Mouse (Mus musculus): ENCODE data around the gene Rngtt. TPM values are rescaled to one million over a fixed set of nuclear protein-coding genes. Genes with fewer than 3 reads are reported as not detected.
A peak's percentile ranks its signal among the peaks of the same experiment; 100 is the strongest.
"Not testable (repeated sequence)": the region's sequence is repeated elsewhere in the genome, so short reads cannot be mapped to it uniquely, and the experiment has no call there.

The Rngtt gene
- polyA plus RNA-seq, 1 experiment from 2014 or later: 21.2 TPM

DNA sequence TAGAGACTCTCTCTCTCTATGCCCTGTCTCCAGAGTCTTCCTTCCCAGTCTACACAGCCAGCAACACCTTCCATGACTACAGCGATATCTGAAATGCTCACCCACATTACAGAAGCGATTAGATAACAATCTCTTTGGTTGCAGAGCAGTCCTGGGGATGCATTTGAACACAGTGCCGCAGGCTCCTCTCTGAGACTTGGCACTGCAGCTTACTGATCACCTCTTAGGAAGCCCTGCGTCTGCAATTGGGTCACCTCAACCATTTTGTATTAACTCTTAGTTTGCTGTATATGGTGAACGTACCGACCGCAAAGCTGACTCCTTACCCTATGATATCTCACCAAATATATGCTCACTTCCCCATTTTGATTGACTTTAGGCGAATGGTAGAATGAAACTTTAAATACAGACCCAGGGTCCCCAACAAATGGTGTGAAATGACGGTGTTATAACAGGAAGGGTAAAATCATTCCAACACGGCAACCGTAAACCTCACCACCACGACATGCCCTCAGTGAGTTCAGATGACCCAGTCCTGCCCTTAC lies 20.9 kb upstream of the Rngtt start:
- Histone ChIP-seq H3K4me1 (no peaks in the 10 kb centered on the region), H3K36me3 (replicated peaks) (no peaks in the 10 kb centered on the region), H3K4me2 (no peak overlapping the region), H3K4me3 (no peak overlapping the region), H3K9ac (no peak overlapping the region), H3K27ac (no peak overlapping the region), H3K9me3 (no peaks in the 10 kb centered on the region), H3K27me3 (replicated peaks) (no peaks in the 10 kb centered on the region)
- 87% methylated on average over 12 of the region's 12 CpGs for WGBS
- no peak for ATAC-seq (replicated peaks)

DNA sequence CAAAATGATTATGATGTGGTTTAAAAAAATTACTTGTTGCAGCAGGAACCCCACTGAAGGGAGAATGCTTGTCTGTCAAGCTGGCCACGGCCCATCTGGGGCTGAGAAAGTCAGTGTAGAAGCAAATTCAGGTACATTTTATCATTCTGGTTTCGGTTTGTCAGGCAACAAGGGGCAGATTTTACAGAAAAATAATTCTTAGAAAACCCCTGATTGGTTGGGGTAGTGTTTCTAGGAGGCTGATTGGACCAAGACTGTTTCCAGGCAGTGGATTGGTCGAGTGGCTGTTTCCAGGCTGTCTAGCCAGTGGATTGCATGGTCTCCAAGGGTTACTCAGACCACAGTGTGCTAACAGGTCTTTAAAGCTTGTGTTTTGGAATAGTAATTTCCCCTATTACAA lies 20.1 kb upstream of the Rngtt start, which contains the start of gene Pnrc1:
Gene Pnrc1 (minus strand): TSS at position 162 of the 400 bp plus-strand sequence.
- Histone ChIP-seq H3K27ac (no peak within 1 kb of the TSS), H3K9ac (no peak within 1 kb of the TSS), H3K27me3 (replicated peaks) (no peaks in the 10 kb centered on the region), H3K4me1 (no peaks in the 10 kb centered on the region), H3K4me2 (no peak within 1 kb of the TSS), H3K9me3 (no peaks in the 10 kb centered on the region), H3K36me3 (replicated peaks) (no peaks in the 10 kb centered on the region), H3K4me3 (no peak within 1 kb of the TSS)
- 76% methylated on average over 3 of the region's 3 CpGs for WGBS
- ATAC-seq (replicated peaks): peak; percentile 77; the same call in 1 of the 2 replicates

DNA sequence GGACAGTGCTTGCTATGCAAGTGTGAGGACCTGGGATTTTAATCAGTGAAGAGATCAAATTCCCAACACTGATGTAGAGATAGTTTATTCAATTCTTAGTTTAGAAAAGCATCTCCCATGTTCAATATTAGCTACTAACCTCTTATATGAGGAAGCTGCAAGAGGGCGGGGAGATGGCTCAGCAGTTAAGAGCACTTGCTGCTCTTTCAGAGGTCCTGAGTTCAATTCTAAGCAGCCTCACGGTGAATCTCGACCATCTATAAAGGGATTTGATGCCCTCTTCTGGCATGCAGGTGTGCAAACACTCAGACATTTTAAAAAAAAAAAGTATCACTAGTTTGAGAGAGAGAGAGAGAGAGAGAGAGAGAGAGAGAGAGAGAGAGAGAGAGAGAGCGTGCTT lies 19.2 kb upstream of the Rngtt start:
- H3K4me1 ChIP-seq: no peaks in the 10 kb centered on the region
- no peak overlapping the region for H3K4me3 ChIP-seq
- H3K27ac ChIP-seq: no peak overlapping the region
- no peak for ATAC-seq (replicated peaks)
- H3K4me2 ChIP-seq: no peak overlapping the region
- H3K9ac ChIP-seq: no peak overlapping the region
- no peaks in the 10 kb centered on the region for H3K27me3 ChIP-seq (replicated peaks)
- H3K36me3 ChIP-seq (replicated peaks): no peaks in the 10 kb centered on the region
- H3K9me3 ChIP-seq: no peaks in the 10 kb centered on the region
- WGBS: 59% methylated on average over 4 of the region's 4 CpGs

DNA sequence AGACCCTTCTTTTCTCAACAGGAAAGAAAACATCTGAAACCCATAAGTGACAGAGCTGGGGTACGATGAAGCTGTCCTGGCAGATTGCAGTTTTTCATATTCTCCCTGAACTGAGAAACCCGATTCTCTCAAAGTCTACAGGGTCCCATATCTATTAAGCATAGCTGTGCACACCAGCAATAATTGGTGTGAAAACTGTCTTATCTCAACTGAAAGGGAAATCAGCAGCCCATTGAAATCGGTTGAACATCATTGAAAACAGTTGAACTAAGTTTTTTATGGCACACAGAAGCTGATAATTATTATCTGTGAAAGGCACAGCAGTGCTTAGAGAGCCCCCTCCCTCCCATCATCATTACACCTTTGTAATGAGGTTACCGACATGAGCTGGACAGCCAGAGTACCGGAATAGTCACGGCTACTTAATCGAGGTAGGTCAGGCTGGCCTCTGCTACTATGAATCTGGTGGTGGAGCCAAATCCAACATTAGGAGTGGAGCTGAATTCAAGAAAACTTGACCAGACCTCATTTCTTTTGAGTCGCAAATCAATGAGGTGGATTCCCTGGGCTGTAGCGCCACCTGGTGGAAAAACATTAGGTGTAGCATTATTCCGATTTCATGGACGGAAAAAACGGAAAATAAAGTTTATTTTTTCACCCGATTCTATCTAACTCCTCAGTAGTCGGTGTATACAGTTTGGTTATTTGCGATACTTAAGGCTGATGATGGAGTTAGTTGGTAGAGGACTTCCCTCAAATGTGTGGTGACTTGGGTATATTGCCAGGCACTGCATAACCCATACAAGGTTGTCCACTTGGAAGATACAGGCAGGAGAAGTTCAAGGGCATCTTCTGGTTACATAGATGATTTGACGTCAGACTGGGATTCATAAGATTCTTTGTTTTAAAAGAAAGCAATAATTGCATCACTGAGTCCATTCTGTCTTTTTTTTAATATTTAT lies 17.4 kb upstream of the Rngtt start:
- ATAC-seq (replicated peaks): no peak
- Histone ChIP-seq H3K27me3 (replicated peaks) (no peaks in the 10 kb centered on the region), H3K36me3 (replicated peaks) (no peaks in the 10 kb centered on the region), H3K9me3 (no peaks in the 10 kb centered on the region), H3K4me1 (no peaks in the 10 kb centered on the region), H3K27ac (no peak overlapping the region), H3K9ac (no peak overlapping the region), H3K4me2 (no peak overlapping the region), H3K4me3 (no peak overlapping the region)
- WGBS: 26% methylated on average over 16 of the region's 16 CpGs

DNA sequence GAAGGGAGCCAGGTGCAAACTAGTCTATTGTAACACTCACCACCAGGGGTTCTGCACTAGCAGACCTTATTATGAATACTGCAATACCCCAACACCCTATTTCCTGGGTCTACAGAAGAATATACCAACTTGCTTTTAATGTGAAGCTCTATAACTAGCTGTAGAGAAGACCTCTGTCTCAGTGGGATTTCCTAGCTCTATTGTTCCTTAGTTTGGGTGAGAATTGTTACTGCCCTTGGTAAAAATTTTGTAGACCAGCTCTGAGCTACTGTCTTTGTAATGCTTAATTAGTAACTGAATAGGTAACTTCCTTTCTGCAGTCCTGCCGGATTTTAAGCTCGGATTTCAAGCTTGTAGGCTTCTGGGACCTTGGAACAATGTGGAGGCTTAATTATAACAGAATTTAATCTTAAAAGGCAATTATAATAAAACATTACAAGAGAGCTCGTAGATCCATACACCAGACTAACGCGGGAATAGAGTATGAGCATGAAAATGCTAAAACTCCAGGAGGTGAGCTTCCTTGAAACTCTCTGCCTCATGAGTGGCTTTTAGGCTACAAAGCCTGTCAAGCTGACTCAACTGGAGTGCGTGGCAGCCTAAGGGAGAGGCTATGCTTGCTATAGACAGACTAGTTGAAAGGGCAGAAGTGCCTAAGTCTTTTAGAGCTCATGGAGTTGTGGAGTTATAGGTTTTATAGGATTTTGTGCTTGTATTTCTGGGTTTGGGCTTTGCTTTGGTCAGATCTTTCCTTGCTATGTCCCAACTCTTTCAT lies 9.0 kb upstream of the Rngtt start:
- not testable (repeated sequence) for ATAC-seq (replicated peaks)

DNA sequence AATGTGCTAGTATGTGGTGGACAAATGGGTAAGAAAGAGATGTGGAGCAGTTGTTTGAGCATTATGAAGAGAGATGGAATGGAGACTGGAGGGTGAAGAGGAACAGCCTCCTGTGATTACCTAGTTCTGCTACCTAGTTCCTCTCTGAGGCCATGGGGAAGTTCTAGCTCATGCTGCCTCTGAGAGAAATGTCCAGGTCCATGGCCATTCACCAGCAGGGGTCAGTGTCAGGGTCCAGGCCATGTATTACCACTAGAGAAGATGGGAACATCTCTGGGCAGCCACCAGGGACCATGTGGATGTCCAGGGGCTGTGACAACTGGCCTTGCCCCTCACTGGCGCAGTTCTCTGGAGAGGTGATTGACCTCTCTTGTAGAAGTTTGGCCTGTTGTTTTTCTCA lies 7.1 kb upstream of the Rngtt start:
- no peaks in the 10 kb centered on the region for H3K4me1 ChIP-seq
- H3K4me2 ChIP-seq: no peak overlapping the region
- ATAC-seq (replicated peaks): no peak
- no peaks in the 10 kb centered on the region for H3K36me3 ChIP-seq (replicated peaks)
- no peak overlapping the region for H3K4me3 ChIP-seq
- WGBS: 94% methylated on average over 1 of the region's 1 CpGs
- H3K9ac ChIP-seq: no peak overlapping the region
- H3K27me3 ChIP-seq (replicated peaks): no peaks in the 10 kb centered on the region
- H3K9me3 ChIP-seq: no peaks in the 10 kb centered on the region
- no peak overlapping the region for H3K27ac ChIP-seq

More for the DNA sequence above, 9.0 kb upstream of the Rngtt start:
- not testable (repeated sequence) for H3K9ac ChIP-seq; H3K27ac ChIP-seq; H3K36me3 ChIP-seq (replicated peaks); H3K4me2 ChIP-seq; H3K4me3 ChIP-seq; H3K4me1 ChIP-seq; H3K9me3 ChIP-seq; H3K27me3 ChIP-seq (replicated peaks)
- WGBS: 70% methylated on average over 6 of the region's 6 CpGs

DNA sequence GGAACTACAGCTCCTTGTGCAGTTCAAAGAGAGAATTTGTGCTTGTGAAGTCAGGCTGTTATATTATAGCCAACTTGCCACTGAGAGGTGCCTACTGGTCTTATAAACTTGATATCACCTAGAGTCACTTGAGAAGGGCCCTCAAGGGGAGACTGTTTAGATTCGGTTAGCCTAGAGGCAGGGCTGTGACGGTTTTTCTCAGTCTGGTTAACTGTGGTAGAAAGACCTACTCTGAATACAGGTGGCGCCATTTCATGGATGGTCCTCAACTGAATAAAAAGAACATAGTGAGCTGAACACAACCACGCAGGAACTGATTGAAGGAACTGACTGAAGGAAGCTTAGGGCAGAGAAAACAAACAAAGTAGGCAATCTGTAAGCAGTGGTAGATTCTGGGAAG lies 3.0 kb upstream of the Rngtt start:
- no peak for ATAC-seq (replicated peaks)
- 75% methylated on average over 4 of the region's 4 CpGs for WGBS
- H3K27ac ChIP-seq: no peak overlapping the region

DNA sequence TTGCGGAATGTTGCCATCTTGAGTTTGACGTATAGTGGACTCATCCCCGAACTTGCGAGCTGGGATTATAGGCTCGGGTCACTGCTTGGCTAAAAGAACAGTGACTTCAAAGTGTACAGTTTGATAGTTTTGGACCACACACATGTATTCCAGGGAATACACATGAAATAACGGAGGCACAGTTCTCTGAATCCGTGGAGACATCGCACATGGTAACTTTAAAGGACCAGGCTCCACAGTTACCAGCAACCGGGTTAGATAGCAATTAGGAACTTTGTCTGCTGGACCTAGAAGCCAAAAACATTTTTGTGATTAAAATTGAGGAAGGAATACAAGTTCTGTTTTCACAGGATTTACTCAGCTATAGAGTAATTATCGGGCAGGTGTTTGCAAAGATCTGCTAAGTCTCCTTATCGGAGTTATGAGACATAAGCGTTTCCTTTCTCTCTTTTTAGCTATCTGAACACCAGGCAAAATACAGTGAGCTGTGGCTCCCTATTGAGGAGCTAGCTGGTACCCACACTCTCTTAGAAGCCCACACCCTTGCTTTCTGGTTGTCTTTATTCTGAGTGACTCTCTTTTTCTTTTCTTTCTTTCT lies 828 bp downstream of the Rngtt start:
- 21% methylated on average over 12 of the region's 12 CpGs for WGBS
- H3K4me1 ChIP-seq: peaks cover 17% of the 10 kb centered on the region
- H3K27ac ChIP-seq: no peak overlapping the region
- H3K27me3 ChIP-seq (replicated peaks): no peaks in the 10 kb centered on the region
- H3K9me3 ChIP-seq: no peaks in the 10 kb centered on the region
- peak overlapping the region; percentile 84 for H3K4me3 ChIP-seq
- no peaks in the 10 kb centered on the region for H3K36me3 ChIP-seq (replicated peaks)
- peak overlapping the region; percentile 67 for H3K4me2 ChIP-seq
- peak overlapping the region; percentile 81 for H3K9ac ChIP-seq
- no peak for ATAC-seq (replicated peaks)

More for the DNA sequence above, 3.0 kb upstream of the Rngtt start:
- H3K4me2 ChIP-seq: no peak overlapping the region
- peaks cover 15% of the 10 kb centered on the region for H3K4me1 ChIP-seq
- H3K9ac ChIP-seq: no peak overlapping the region
- H3K4me3 ChIP-seq: no peak overlapping the region
- no peaks in the 10 kb centered on the region for H3K36me3 ChIP-seq (replicated peaks)
- no peaks in the 10 kb centered on the region for H3K9me3 ChIP-seq
- H3K27me3 ChIP-seq (replicated peaks): no peaks in the 10 kb centered on the region

DNA sequence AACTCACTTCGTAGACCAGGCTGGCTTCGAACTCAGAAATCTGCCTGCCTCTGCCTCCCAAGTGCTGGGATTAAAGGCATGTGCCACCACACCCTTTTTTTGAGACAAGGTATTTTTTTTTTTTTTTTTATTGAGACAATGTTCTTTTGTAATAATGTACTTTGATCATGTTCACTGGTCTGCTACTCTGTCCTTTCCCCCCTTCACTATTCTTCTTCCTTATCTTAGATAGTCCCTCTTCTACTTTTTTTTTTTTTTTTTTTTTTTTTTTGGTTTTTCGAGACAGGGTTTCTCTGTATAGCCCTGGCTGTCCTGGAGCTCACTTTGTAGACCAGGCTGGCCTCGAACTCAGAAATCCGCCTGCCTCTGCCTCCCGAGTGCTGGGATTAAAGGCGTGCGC lies 4.0 kb downstream of the Rngtt start:
- not testable (repeated sequence) for H3K9ac ChIP-seq; H3K36me3 ChIP-seq (replicated peaks); H3K27ac ChIP-seq; H3K9me3 ChIP-seq; ATAC-seq (replicated peaks); H3K4me3 ChIP-seq; H3K4me2 ChIP-seq; H3K27me3 ChIP-seq (replicated peaks)
- 95% methylated on average over 7 of the region's 8 CpGs for WGBS
- H3K4me1 ChIP-seq: peaks cover 17% of the 10 kb centered on the region

DNA sequence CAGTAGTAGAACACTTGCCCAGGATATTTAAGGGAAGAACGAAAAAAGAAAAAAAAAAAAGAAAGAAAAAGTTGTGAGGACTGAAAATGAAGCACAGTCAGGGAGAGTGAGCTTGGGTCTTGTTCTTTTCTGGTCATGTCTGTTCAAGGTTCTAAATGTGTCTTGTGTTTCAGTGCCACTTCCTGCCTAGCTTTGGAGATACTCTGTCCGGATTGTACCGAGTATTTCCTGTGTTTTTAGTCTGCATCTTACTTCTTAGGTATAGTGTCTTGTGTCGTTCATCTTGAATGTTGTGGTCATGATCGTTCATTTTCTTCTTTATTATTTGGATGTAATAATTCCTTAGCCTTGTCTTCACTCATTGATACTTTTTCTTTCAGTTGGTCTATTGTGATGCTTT lies 5.7 kb downstream of the Rngtt start:
- no peak overlapping the region for H3K4me2 ChIP-seq
- no peak overlapping the region for H3K4me3 ChIP-seq
- no peaks in the 10 kb centered on the region for H3K27me3 ChIP-seq (replicated peaks)
- WGBS: 89% methylated on average over 5 of the region's 5 CpGs
- H3K9ac ChIP-seq: no peak overlapping the region
- H3K9me3 ChIP-seq: no peaks in the 10 kb centered on the region
- no peak overlapping the region for H3K27ac ChIP-seq
- ATAC-seq (replicated peaks): no peak
- peaks cover 15% of the 10 kb centered on the region for H3K4me1 ChIP-seq
- H3K36me3 ChIP-seq (replicated peaks): no peaks in the 10 kb centered on the region

DNA sequence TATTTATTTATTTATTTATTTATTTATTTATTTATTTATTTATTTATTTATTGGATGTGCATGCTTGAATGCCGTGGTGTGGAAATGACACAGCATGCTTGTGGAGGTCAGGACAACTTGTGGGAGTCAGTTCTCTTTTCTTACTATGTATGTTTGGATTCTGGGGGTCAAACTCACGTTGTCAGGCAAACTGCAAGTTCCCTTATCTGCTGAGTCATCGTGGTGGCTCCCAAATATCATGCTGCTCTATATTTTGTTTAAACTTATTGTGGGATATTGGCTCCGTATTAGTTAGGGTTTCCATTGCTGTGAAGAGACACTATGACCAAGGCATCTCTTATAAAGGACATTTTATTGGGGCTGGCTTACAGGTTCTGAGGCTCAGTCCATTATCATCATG lies 21.0 kb downstream of the Rngtt start:
- H3K27me3 ChIP-seq (replicated peaks): no peaks in the 10 kb centered on the region
- no peak overlapping the region for H3K27ac ChIP-seq
- no peak for ATAC-seq (replicated peaks)
- WGBS: 96% methylated on average over 4 of the region's 4 CpGs
- no peak overlapping the region for H3K4me3 ChIP-seq
- H3K4me1 ChIP-seq: no peaks in the 10 kb centered on the region
- H3K9ac ChIP-seq: no peak overlapping the region
- H3K4me2 ChIP-seq: no peak overlapping the region
- H3K36me3 ChIP-seq (replicated peaks): peaks cover 8% of the 10 kb centered on the region
- no peaks in the 10 kb centered on the region for H3K9me3 ChIP-seq

DNA sequence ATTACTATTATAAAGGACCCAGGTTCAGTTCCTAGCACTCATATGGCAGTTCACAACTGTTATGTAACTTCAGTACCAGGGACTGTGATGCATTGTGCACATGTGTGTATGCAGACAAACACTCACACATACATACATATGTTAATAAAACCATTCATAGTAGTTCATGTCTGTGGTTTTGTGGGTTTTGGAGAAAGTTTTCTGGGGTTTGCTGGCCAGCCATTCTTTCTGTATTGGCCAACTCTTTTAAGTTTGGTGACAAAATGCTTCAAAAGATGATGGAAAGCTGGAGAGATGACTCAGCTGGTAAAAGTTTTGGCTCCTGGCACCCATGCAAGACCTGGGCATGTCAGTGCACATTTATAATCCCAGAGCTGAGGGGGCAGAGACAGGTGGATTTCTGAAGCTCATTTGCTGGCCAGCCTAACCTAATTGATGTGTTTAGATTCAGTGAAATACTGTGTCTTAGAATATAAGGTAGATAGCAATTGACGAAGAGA lies 22.9 kb downstream of the Rngtt start:
- Histone ChIP-seq H3K9me3 (no peaks in the 10 kb centered on the region), H3K4me3 (no peak overlapping the region), H3K4me1 (no peaks in the 10 kb centered on the region), H3K36me3 (replicated peaks) (peaks cover 9% of the 10 kb centered on the region), H3K9ac (no peak overlapping the region), H3K27me3 (replicated peaks) (no peaks in the 10 kb centered on the region), H3K27ac (no peak overlapping the region), H3K4me2 (no peak overlapping the region)
- 97% methylated on average over 1 of the region's 1 CpGs for WGBS
- ATAC-seq (replicated peaks): no peak

Measured in midbrain, embryonic 15.5 days (tissue).